Mouse (Mus musculus) left cerebral cortex, adult 2 months (tissue): ENCODE data around the gene Pom121l12. TPM values are rescaled to one million over a fixed set of nuclear protein-coding genes. Genes with fewer than 3 reads are reported as not detected.

Experiments
- DNase-seq, 2 experiments: peaks; one replicate each; pipeline ENCODE4 v3.0.0; 2021 to 2022; ENCODE audit warnings: low spot score in 2 of 2, mixed read lengths in 1 of 2; ENCODE audit errors: extremely low spot score in 1 of 2
- H3K27ac ChIP-seq: fragments of 200-600 bp; 2 replicates; pipeline ENCODE4 v1.8.1; 2022
- H3K4me3 ChIP-seq: fragments of 200-600 bp; 2 replicates; pipeline ENCODE4 v1.8.1; 2022
- CTCF ChIP-seq: fragments of 200-600 bp; IDR thresholded peaks from 2 replicates; pipeline ENCODE4 v1.8.1; 2022; ENCODE audit warnings: antibody characterized with exemption, mild to moderate bottlenecking, moderate library complexity
- intact Hi-C: fragments of 180-260 bp; cut with DNase I; formaldehyde crosslinking; loops from one replicate; pipeline ENCODE4 v1.15.1; 2025
- long read RNA-seq, 2 experiments: library from polyadenylated mRNA; stranded (forward); transcript quantifications; one replicate each; pipeline ENCODE4 v2.0.0; 2021; ENCODE audit warnings: borderline mapping rate in 2 of 2
- total RNA-seq, 2 experiments: library from RNA; stranded (reverse); gene quantifications; 2 replicates each; pipeline ENCODE4 v1.2.3; 2021

Gene Pom121l12
- not detected for total RNA-seq
- long read RNA-seq, experiment 1, result 0 reads
- long read RNA-seq, experiment 2, result 0 reads

DNA sequence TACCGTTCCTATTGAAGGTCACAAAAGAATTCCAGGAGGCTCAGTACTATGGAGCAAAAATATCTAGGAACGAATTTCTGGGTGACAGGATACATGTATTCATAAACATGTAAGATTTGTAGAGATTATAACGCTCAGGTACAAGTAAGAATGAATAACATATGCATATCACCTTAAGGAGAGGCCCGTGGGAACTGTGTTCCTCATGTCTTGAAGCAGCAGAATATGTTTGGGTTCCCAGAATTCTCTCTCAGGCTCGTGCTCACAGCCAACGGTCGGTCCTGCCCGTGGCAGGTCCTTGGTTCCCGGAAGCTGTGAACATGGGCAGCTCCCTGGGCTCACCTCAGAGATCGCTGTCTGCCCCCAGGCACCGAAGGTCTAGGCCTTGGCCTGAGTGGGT lies at the start of gene Pom121l12:
Gene Pom121l12 (plus strand): TSS at position 301 of the 400 bp plus-strand sequence.
- no peak for TF ChIP-seq CTCF
- no peak within 1 kb of the TSS for H3K4me3 ChIP-seq
- intact Hi-C loops, result no loop called here
- DNase-seq, result no peak
- H3K27ac ChIP-seq, result no peak within 1 kb of the TSS

DNA sequence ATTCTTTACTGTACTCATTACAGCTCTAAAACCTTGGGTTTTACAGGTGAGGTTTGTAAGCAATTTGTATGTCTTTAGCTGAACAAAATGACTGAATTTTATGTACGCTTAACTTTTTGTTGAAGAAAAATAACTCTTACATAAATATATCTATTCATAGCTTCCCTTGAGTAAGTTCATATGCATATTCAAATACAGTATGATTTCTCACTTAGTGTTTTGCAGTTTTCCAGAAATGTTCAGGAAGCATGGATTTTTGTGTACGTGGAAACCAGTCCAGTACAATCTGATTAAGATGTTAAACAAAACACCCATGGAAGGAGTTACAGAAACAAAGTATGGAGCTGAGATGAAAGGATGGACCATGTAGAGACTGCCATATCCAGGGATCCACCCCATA lies 12.8 kb downstream of the Pom121l12 start:
- TF ChIP-seq CTCF, result no peak
- Histone ChIP-seq H3K4me3 (no peak overlapping the region), H3K27ac (peak overlapping the region; percentile 2; the same call in 1 of the 2 replicates)
- DNase-seq, result no peak
- intact Hi-C loops, result no loop called here
